Mouse (Mus musculus) C2C12 (cell line): ENCODE measurements around the gene 7420426K07Rik.

Experiments
- CEBPB ChIP-seq: IDR thresholded peaks from one replicate; pipeline ENCODE4 v1.6.1; 2011; ENCODE audit warnings: low read depth, mild to moderate bottlenecking, control low read depth, moderate library complexity
- CTCF ChIP-seq: IDR thresholded peaks from one replicate; pipeline ENCODE4 v1.5.1; 2011; ENCODE audit not compliant: control insufficient read depth, insufficient read depth, insufficient read length
- FOSL1 ChIP-seq: IDR thresholded peaks from one replicate; pipeline ENCODE4 v1.8.0; 2011; ENCODE audit warnings: mild to moderate bottlenecking, low read length; ENCODE audit not compliant: poor library complexity, insufficient read depth, severe bottlenecking
- MAX ChIP-seq: IDR thresholded peaks from one replicate; pipeline ENCODE4 v1.6.1; 2011; ENCODE audit warnings: mild to moderate bottlenecking, control low read depth
- MYOD1 ChIP-seq: IDR thresholded peaks from one replicate; pipeline ENCODE4 v1.6.1; 2011; ENCODE audit warnings: low read depth; ENCODE audit not compliant: control insufficient read depth, insufficient read length
- MYOG ChIP-seq: IDR thresholded peaks from one replicate; pipeline ENCODE4 v1.6.1; 2011; ENCODE audit not compliant: control insufficient read depth, insufficient read length; ENCODE audit errors: extremely low read depth
- USF1 ChIP-seq: IDR thresholded peaks from one replicate; pipeline ENCODE4 v1.6.1; 2011; ENCODE audit warnings: low read depth, mild to moderate bottlenecking, control low read depth, moderate library complexity

DNA sequence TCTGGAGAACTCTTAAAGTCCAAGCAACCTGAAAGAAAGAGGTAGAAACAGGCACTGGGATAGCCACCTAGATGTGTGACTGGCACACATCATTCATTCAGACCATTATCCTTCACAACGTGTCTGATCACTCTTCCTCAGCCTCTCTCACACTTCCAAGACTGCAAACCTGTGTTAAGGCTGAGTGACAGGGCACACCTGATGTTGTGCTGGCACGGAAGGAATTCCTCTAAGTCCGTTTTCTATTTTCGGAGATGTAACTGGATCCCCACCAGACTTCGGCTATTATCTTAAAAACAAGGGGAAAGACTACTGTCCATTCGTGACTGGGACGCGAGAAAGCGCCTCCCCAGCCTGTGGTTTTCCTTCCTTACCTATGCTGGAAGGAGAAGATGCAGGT, 50.9 kb downstream of the 7420426K07Rik start:
- TF ChIP-seq CTCF (no peak), USF1 (no peak), MYOG (no peak), MAX (no peak), CEBPB (no peak), MYOD1 (no peak), FOSL1 (no peak)
